Mouse (Mus musculus) heart, postnatal 4 days (tissue): Measurements from ENCODE around the gene E130116L18Rik. TPM values are rescaled to one million over a fixed set of nuclear protein-coding genes. Genes with fewer than 3 reads are reported as not detected.
"Not testable (repeated sequence)": the region's sequence is repeated elsewhere in the genome, so short reads cannot be mapped to it uniquely, and the experiment has no call there.

Experiments
- DNase-seq: peaks from one replicate; pipeline ENCODE4 v3.0.0; 2021
- total RNA-seq, 2 experiments: library from RNA; stranded (reverse); gene quantifications; 2 replicates each; pipeline ENCODE4 v1.2.3; 2021

E130116L18Rik gene
- not detected for total RNA-seq

GRCm38 (mm10) chr5:25222752-25223702 lies at the start of gene E130116L18Rik:
E130116L18Rik (minus strand) TSS chr5:25223153.
- DNase-seq = peak; percentile 93

- DNase-seq = no peak
Measured at GRCm38 (mm10) chr5:25268258-25268888, 45.4 kb upstream of the E130116L18Rik start.

- no peak for DNase-seq
Measured at GRCm38 (mm10) chr5:25262266-25262665, 39.3 kb upstream of the E130116L18Rik start.

GRCm38 (mm10) chr5:25261452-25261851 lies 38.5 kb upstream of the E130116L18Rik start:
- DNase-seq = no peak

GRCm38 (mm10) chr5:25256686-25257085 lies 33.7 kb upstream of the E130116L18Rik start:
- DNase-seq = no peak

GRCm38 (mm10) chr5:25254491-25254890 lies 31.5 kb upstream of the E130116L18Rik start:
- no peak for DNase-seq

GRCm38 (mm10) chr5:25252825-25253544 lies 30.0 kb upstream of the E130116L18Rik start:
- no peak for DNase-seq

- no peak for DNase-seq
Measured at GRCm38 (mm10) chr5:25252423-25252822, 29.5 kb upstream of the E130116L18Rik start.

- no peak for DNase-seq
Measured at GRCm38 (mm10) chr5:25247036-25247435, 24.1 kb upstream of the E130116L18Rik start.

GRCm38 (mm10) chr5:25246473-25246865 lies 23.5 kb upstream of the E130116L18Rik start:
- DNase-seq = no peak

- DNase-seq = no peak
Measured at GRCm38 (mm10) chr5:25245806-25246472, 23.0 kb upstream of the E130116L18Rik start.

- no peak for DNase-seq
Measured at GRCm38 (mm10) chr5:25243101-25243500, 20.1 kb upstream of the E130116L18Rik start.

- not testable (repeated sequence) for DNase-seq
Measured at GRCm38 (mm10) chr5:25224377-25224776, 1.4 kb upstream of the E130116L18Rik start.

GRCm38 (mm10) chr5:25221604-25222003 lies 1.3 kb downstream of the E130116L18Rik start, which contains the start of gene Galnt11:
Galnt11 (plus strand) TSS chr5:25221904.
- DNase-seq = no peak

- DNase-seq = peak; percentile 6
Measured at GRCm38 (mm10) chr5:25215006-25215405, 7.9 kb downstream of the E130116L18Rik start.

GRCm38 (mm10) chr5:25213216-25213615 lies 9.7 kb downstream of the E130116L18Rik start:
- DNase-seq = not testable (repeated sequence)

GRCm38 (mm10) chr5:25211872-25212271 lies 11.1 kb downstream of the E130116L18Rik start:
- no peak for DNase-seq

- no peak for DNase-seq
Measured at GRCm38 (mm10) chr5:25190521-25190920, 32.4 kb downstream of the E130116L18Rik start.

GRCm38 (mm10) chr5:25188802-25189201 lies 34.2 kb downstream of the E130116L18Rik start:
- peak; percentile 45 for DNase-seq

GRCm38 (mm10) chr5:25187727-25188126 lies 35.2 kb downstream of the E130116L18Rik start:
- DNase-seq = no peak

GRCm38 (mm10) chr5:25184594-25184993 lies 38.4 kb downstream of the E130116L18Rik start:
- no peak for DNase-seq

- DNase-seq = no peak
Measured at GRCm38 (mm10) chr5:25183595-25183994, 39.4 kb downstream of the E130116L18Rik start.
